Mouse (Mus musculus) stomach, postnatal 0 days (tissue): ENCODE results near the gene Dapk2.

Experiments used
- CTCF ChIP-seq: IDR thresholded peaks from 2 replicates; pipeline ENCODE4 v1.5.1; 2016; ENCODE audit warnings: antibody characterized with exemption, low read depth, mild to moderate bottlenecking, moderate library complexity
- EP300 ChIP-seq: optimal IDR thresholded peaks from 2 replicates; pipeline ENCODE3; 2016; ENCODE audit warnings: antibody characterized with exemption

- TF ChIP-seq CTCF (no peak), EP300 (no peak)
These were observed 108.5 kb downstream of the Dapk2 start for GRCm38 (mm10) chr9:66266237-66267170.
